Mouse (Mus musculus) erythroid progenitor cell, adult 5-6 weeks (primary cell): Measurements from ENCODE around the gene 1700006A11Rik. TPM values are rescaled to one million over a fixed set of nuclear protein-coding genes. Genes with fewer than 3 reads are reported as not detected.
"Not testable (repeated sequence)": the region's sequence is repeated elsewhere in the genome, so short reads cannot be mapped to it uniquely, and the experiment has no call there.

Source experiments
- ATAC-seq: replicated peaks from 2 replicates; pipeline ENCODE4 v1.8.0; 2016; ENCODE audit warnings: moderate number of reproducible peaks, mild to moderate bottlenecking, moderate TSS enrichment, inconsistent platforms; ENCODE audit not compliant: poor library complexity, low FRiP score, severe bottlenecking
- total RNA-seq, 2 experiments: library from RNA; stranded (forward) in 1 of 2; stranded (reverse) in 1 of 2; fragments of 150-400 nt in 1 of 2; fragments of 186-747, 209-891 nt in 1 of 2; gene quantifications; 2 replicates each; pipeline versions ENCODE4 v1.2.3 to v1.2.4; 2015 to 2017; ENCODE audit warnings: low replicate concordance in 2 of 2

The 1700006A11Rik gene
- total RNA-seq (2015; ENCODE audit: low replicate concordance) (not detected in 2 replicates), total RNA-seq (2017; ENCODE audit: low replicate concordance) (not detected in 2 replicates)

DNA sequence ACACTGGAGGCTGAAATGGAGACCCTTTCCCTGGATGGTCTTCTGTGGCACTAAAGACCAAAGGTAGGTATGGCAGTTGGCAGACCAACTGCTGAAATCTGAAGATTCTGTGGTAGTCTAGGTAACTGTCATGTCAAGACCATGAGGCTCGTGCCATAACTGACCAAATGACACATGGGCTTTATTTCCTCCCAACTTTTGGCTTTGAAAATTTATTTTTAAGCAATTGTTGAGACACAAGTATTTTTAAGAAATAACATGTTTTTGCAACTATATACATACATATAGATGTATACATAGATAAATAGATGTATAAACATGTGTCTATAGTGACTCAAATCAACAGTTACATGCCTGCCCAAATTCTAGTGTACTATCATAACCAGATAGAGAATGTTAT lies at the start of gene 1700006A11Rik:
1700006A11Rik (minus strand) TSS at position 101 of the 400 bp plus-strand sequence.
- ATAC-seq, result no peak

DNA sequence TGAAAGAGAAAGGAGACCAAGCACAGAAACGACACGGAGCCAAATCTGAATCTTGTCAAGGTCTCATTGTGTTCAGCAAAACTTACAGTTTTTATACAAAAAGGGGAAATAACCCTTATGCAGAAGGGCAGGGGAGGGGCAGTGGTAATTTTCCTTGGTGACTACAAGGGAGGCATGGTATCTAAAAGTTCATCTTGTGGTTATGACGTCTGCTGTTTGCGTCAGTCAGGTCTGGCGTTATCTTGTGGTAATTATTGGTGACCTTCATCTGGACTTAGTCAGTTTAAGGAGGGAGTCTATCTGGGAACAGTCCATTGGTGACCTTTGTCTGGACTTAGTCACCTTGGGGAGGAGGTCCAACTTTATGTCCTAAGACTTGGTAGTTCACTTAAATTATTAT lies 48.5 kb upstream of the 1700006A11Rik start:
- not testable (repeated sequence) for ATAC-seq

DNA sequence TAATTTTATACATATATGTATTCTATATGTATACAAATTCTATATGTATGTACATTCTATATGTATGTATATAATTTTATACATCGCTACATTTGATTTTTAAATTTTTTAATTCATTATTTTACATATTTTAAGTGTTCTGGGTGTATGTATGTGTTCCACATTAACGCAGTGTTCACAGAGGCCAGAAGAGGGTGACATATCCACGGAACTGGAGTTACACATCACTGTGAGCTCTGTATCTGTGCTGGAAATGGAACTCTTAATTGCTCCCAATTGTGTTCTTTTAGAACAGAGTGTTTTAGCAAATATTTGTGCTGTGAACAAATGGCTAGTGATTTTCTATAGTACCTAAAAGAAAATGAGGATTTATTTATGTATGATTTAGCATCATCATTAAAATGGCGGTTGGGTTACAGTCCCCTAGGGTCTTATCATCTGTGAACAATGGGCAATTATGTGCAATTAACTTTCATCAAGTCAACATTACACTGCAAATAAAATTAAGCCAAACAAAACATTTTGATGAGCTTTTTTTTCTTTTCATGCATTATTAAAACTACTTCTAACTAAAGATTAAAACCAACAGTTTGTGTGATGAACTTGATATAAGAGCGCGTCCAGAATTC lies 40.4 kb upstream of the 1700006A11Rik start:
- ATAC-seq, result no peak

DNA sequence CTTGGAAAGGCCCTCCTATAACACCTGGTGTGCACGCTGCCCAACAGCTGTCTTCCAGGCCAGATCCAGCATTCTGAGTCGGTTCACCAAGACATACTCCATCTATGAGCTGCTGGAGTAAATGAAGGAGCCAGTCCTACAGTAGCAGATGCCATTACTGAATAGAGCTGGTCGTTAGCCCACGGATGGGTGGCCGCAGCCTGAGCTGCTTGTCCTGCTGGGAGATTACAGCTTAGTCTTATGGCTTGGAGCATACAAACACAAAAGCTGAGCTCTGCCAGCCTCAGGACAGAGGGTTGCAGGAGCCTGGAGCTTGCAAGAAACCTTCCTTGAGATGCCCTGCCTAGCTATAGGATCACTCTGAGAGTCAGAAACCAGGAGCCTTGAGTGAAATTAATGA lies 33.6 kb downstream of the 1700006A11Rik start:
- ATAC-seq, result no peak

- ATAC-seq, result no peak
Measured at GRCm38 (mm10) chr3:124390101-124390500, 35.7 kb downstream of the 1700006A11Rik start.

DNA sequence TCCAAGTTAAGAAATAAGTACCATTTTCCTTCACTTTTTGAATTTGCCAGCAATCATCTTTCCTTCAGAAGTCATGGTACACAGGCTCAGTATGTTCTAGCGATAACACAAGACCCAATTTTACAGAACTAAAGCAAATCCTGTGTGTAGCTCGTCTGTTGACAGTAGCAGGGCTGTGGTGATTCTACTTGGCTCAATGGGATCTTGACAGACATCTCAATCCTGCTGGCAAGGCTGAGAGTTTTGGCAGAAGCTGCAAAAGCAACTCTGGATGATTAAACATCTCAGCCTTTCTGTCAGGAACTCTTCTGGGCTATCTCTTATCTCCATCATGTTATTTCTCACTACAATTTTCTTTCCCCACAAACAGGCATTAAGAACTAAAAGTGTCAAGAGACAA lies 36.2 kb downstream of the 1700006A11Rik start:
- ATAC-seq, result no peak

- not testable (repeated sequence) for ATAC-seq
Measured at GRCm38 (mm10) chr3:124385377-124385776, 40.5 kb downstream of the 1700006A11Rik start.

DNA sequence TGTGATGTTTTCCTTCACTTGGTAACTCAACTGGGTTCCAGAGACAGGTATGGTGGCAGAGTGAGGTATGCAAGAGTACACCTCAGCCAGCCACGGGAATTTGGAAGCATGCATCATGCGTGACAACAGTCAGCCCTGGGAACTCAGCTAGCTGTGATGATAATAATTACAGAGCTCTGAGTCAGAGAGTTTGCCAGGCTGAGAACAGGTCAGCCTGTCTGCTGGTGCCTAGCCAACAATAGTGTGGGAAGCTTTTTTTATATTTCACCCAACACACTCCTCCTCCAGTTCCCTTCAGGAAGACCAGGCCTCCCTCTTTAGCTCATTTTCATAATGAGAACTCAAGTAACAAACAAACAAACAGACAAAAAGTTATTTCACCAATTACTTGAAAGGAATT lies 53.8 kb downstream of the 1700006A11Rik start:
- ATAC-seq, result no peak

DNA sequence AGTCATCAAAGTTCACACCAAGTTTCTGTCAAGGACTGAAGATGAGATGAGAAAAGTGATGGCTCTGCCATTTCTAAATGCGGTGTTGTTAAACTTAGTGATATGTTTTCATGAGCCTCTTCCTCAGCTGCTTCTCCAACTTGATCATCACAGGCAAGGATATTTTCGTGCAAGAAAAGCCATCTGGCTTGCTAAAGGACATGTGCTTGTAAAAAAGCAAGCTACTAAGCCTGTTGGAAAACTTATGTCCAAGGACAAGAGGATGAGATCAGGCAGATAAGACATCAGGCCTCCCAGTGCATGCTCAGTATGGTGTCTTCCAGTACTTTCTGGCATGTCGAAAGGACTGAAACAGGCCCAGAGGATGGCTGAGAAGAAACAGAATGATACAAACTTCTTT lies 68.3 kb downstream of the 1700006A11Rik start:
- ATAC-seq, result no peak

Other genes starting within 250 kb of the 1700006A11Rik start
- gene Tram1l1, start 105.2 kb downstream of the 1700006A11Rik start, total RNA-seq (2015; ENCODE audit: low replicate concordance), result not detected in 2 replicates
- gene Tram1l1, start 105.2 kb downstream of the 1700006A11Rik start, total RNA-seq (2017; ENCODE audit: low replicate concordance), result not detected in 2 replicates
- not detected in 2 replicates for gene 1700003H04Rik, start 155.1 kb upstream of the 1700006A11Rik start, total RNA-seq (2015; ENCODE audit: low replicate concordance)
- not detected in 2 replicates for gene 1700003H04Rik, start 155.1 kb upstream of the 1700006A11Rik start, total RNA-seq (2017; ENCODE audit: low replicate concordance)